Mouse (Mus musculus) midbrain, embryonic 10.5 days (tissue): Measurements from ENCODE around the gene Dars2. TPM values are rescaled to one million over a fixed set of nuclear protein-coding genes. Genes with fewer than 3 reads are reported as not detected.

Source experiments
- DNase-seq: peaks from one replicate; pipeline ENCODE4 v3.0.0-alpha.2; 2017; ENCODE audit warnings: low spot score
- H3K27ac ChIP-seq: fragments of 300-500 bp; sonication (generic); replicated peaks from 2 replicates; pipeline ENCODE4 v1.5.1; 2016; ENCODE audit warnings: mild to moderate bottlenecking
- H3K27me3 ChIP-seq: fragments of 300-500 bp; sonication (generic); 2 replicates; pipeline ENCODE4 v1.6.1; 2016; ENCODE audit warnings: low read depth, mild to moderate bottlenecking; ENCODE audit not compliant: poor library complexity, severe bottlenecking
- H3K36me3 ChIP-seq: fragments of 300-500 bp; sonication (generic); 2 replicates; pipeline ENCODE4 v1.6.1; 2016; ENCODE audit warnings: mild to moderate bottlenecking, moderate library complexity
- H3K4me1 ChIP-seq: fragments of 300-500 bp; sonication (generic); 2 replicates; pipeline ENCODE4 v1.6.1; 2016
- H3K4me3 ChIP-seq: fragments of 300-500 bp; sonication (generic); 2 replicates; pipeline ENCODE4 v1.5.1; 2016; ENCODE audit warnings: mild to moderate bottlenecking, moderate library complexity
- H3K9me3 ChIP-seq: fragments of 300-500 bp; sonication (generic); replicated peaks from 2 replicates; pipeline ENCODE4 v1.6.1; 2016; ENCODE audit warnings: mild to moderate bottlenecking
- WGBS: fragments of 180-500 bp; shearing (Covaris S2); methylation state at CpG from one replicate; pipeline ENCODE4 v1.1.7; 2016; 5-methylcytosine and 5-hydroxymethylcytosine counted together
- polyA plus RNA-seq: library from polyadenylated mRNA; unstranded; fragments of >200 nt; fragmentation: Nextera tagmentation; extraction: Ambion mirVana; gene quantifications from 2 replicates; pipeline ENCODE4 v1.2.1, GENCODE M21; 2016

The Dars2 gene
- polyA plus RNA-seq, 1 experiment from 2014 or later = 72.3 TPM

- no peaks in the 10 kb centered on the region for H3K4me1 ChIP-seq
- no peak overlapping the region for H3K27ac ChIP-seq
- whole genome bisulfite sequencing = 88% methylated on average over 6 of the region's 6 CpGs
- no peak for DNase-seq
- no peaks in the 10 kb centered on the region for H3K36me3 ChIP-seq
- H3K27me3 ChIP-seq = no peaks in the 10 kb centered on the region
- H3K4me3 ChIP-seq = no peak overlapping the region
- H3K9me3 ChIP-seq = no peaks in the 10 kb centered on the region
These were observed 76.6 kb downstream of the Dars2 start for GRCm38 (mm10) chr1:160993851-160994250.

Other genes starting within 250 kb of the Dars2 start
- gene Rc3h1, start 164.2 kb downstream of the Dars2 start, polyA plus RNA-seq = 6.9 and 7.5 TPM in 2 replicates
- 2.0 and 2.3 TPM in 2 replicates for gene Serpinc1, start 92.1 kb downstream of the Dars2 start, polyA plus RNA-seq
- 5.3 and 6.7 TPM in 2 replicates for gene Zbtb37, start 35.8 kb downstream of the Dars2 start, polyA plus RNA-seq
- gene Cenpl, start 55 bp upstream of the Dars2 start, polyA plus RNA-seq = 40.3 and 40.6 TPM in 2 replicates
- gene Klhl20, start 60.9 kb upstream of the Dars2 start, polyA plus RNA-seq = 15.1 and 18.4 TPM in 2 replicates
- gene Ankrd45, start 72.0 kb upstream of the Dars2 start, polyA plus RNA-seq = 5.2 and 5.7 TPM in 2 replicates
- 0.16 and 0.22 TPM in 2 replicates for gene Tex50, start 88.7 kb upstream of the Dars2 start, polyA plus RNA-seq
- gene Prdx6, start 180.6 kb upstream of the Dars2 start, polyA plus RNA-seq = 419 and 505 TPM in 2 replicates